In the genomic region with DNA sequence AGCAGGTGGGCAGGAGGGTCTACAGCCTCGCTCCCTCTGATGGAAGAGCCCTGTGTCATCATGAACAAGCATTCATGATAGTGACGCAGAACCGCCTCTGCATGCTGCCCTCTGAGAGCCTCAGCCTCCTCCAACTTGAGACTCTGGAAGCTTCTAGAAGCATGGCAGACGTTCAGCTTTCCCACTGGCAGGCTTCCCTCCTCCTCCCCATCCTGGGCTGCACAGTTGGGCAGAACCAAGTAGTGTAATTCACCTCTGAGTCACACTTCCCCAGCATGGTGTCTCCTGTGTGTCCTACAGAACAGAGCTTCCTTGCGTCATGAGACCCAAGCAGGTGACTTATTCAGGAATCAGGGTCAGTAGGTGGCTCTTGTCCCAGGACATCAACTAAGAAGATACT, we compare ENCODE assay signal across 9 mouse cellular contexts.
A peak's percentile ranks its signal among the peaks of the same experiment; 100 is the strongest.
DNase-seq lines count a peak whose midpoint lies in the region; ATAC-seq lines count a peak whose summit lies in the region.
"Had no signal": no experiment of that assay in that cellular context is flagged by ENCODE, and none has a peak within 500 bp of the region (broad histone marks: within the 10 kb centered on the region; RNA-seq: fewer than 3 reads in every experiment).

No protein-coding gene starts in this region.

- peak; percentile 30 for DNase-seq in adrenal gland, postnatal 25 days
- no peak for DNase-seq in adrenal gland, adult 18-20 months (ENCODE audit: low spot score in 2 of 2)
- DNase-seq in 3T3-L1 (ENCODE audit: low read depth, low spot score) = peak; percentile 54
- peak; percentile 65 to 72 for DNase-seq in cerebellum, postnatal 10 days
- DNase-seq in left cerebral cortex, adult 18-20 months (ENCODE audit: low spot score in 2 of 2) = peak; percentile 37 to 74
- DNase-seq in spleen, adult 12 weeks (ENCODE audit: low spot score) = no peak
- no peak for DNase-seq in spleen, postnatal 4 days (ENCODE audit: low spot score in 2 of 2)
- DNase-seq: liver had no signal

- no peak for ATAC-seq in granulocyte monocyte progenitor cell, adult 5-6 weeks (replicated peaks; ENCODE audit: poor library complexity, severe bottlenecking)

Comparison
In these comparisons a context has a peak if more than half of its experiments do, and no peak if none do; other contexts are left out.
1. DNase-seq: peak in adrenal gland, postnatal 25 days (single experiment), 3T3-L1 (single experiment), cerebellum, postnatal 10 days (2 of 2) and left cerebral cortex, adult 18-20 months (2 of 2); none in adrenal gland, adult 18-20 months (0 of 2), spleen, adult 12 weeks (single experiment) and spleen, postnatal 4 days (0 of 2).